Comparison of ENCODE assay signal across 8 mouse cellular contexts in the genomic region with DNA sequence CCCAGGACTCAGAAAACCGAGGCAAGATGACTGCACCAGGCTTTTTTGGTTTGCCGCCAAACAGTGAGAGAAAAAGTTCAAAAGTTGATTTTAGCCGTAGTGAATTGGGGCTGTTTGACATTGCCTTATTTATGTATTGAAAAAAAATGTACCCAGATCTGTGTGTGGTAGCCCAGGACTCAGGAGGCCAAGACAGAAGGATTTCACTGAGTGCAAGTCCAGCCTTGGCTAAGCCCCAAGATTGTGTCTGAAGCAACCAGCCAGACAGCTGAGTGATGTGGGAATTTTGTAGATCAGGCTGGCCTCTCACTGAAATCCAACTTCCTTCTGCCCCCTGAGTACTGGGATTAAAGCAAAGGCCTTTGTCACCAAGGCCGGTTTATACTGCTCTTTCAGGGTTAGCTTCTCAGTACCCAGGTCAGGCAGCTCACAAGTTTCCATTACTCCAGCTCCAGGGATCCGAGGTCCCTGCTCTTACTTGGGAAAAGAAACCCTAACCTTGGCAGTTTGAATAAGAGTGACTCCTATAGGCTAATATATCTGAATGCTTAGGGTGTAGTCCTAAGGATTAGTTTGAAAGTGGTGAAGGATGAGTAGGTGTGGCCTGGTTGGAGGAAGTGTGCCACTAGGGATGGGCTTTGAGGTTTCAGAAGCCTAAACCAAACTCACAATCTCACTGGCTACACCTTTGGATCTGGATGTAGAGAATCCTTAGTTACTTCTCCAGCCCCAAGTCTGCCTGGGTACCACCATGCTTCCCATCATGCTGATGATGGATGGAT. TPM values are rescaled to one million over a fixed set of nuclear protein-coding genes. Genes with fewer than 3 reads are reported as not detected.
DNase-seq lines count a peak whose midpoint lies in the region; ATAC-seq lines count a peak whose summit lies in the region.

No protein-coding gene starts in this region.

- ATAC-seq in embryonic facial prominence, embryonic 13.5 days (ENCODE audit: insufficient number of reproducible peaks, insufficient read depth, low FRiP score, low TSS enrichment, low read depth) = no peak
- ATAC-seq in intestine, embryonic 16.5 days = no peak
- no peak for ATAC-seq in midbrain, embryonic 13.5 days

- peak overlapping the region; percentile 78 for H3K9ac ChIP-seq in embryonic facial prominence, embryonic 13.5 days
- peak overlapping the region; percentile 79 for H3K9ac ChIP-seq in intestine, embryonic 16.5 days (ENCODE audit: low read depth, low read length)
- peak overlapping the region; percentile 88 for H3K9ac ChIP-seq in midbrain, embryonic 13.5 days (replicated peaks)

- peaks cover 16% of the 10 kb centered on the region for H3K4me1 ChIP-seq in embryonic facial prominence, embryonic 13.5 days
- H3K4me1 ChIP-seq in intestine, embryonic 16.5 days (ENCODE audit: control insufficient read depth, insufficient read depth, low read length) = peaks cover 11% of the 10 kb centered on the region
- H3K4me1 ChIP-seq in midbrain, embryonic 13.5 days (replicated peaks) = peaks cover 20% of the 10 kb centered on the region

- no peaks in the 10 kb centered on the region for H3K9me3 ChIP-seq in embryonic facial prominence, embryonic 13.5 days
- H3K9me3 ChIP-seq in intestine, embryonic 16.5 days (ENCODE audit: control insufficient read depth, low read length) = no peaks in the 10 kb centered on the region
- no peaks in the 10 kb centered on the region for H3K9me3 ChIP-seq in midbrain, embryonic 13.5 days

- no peaks in the 10 kb centered on the region for H3K27me3 ChIP-seq in embryonic facial prominence, embryonic 13.5 days
- H3K27me3 ChIP-seq in intestine, embryonic 16.5 days (replicated peaks; ENCODE audit: control insufficient read depth, insufficient read depth, low read length) = no peaks in the 10 kb centered on the region
- H3K27me3 ChIP-seq in midbrain, embryonic 13.5 days = no peaks in the 10 kb centered on the region

- DNase-seq in adrenal gland, postnatal 10 days = peak; percentile 44
- DNase-seq in adrenal gland, adult 18-20 months (ENCODE audit: low spot score in 2 of 2) = no peak
- DNase-seq in 3T3-L1 (ENCODE audit: low read depth, low spot score) = peak; percentile 71
- DNase-seq in frontal cortex, adult 2 months (ENCODE audit: extremely low spot score in 1 of 2, low spot score in 1 of 2) = no peak
- DNase-seq in c-Kit-positive CD71-positive TER-119-positive erythroid progenitor cells, embryonic 14.5 days (ENCODE audit: low spot score) = no peak

- H3K4me2 ChIP-seq in embryonic facial prominence, embryonic 13.5 days = peak overlapping the region; percentile 70
- H3K4me2 ChIP-seq in intestine, embryonic 16.5 days (ENCODE audit: low read depth, low read length) = peak overlapping the region; percentile 58
- peak overlapping the region; percentile 58 for H3K4me2 ChIP-seq in midbrain, embryonic 13.5 days (replicated peaks)

- peaks cover 26% of the 10 kb centered on the region for H3K36me3 ChIP-seq in embryonic facial prominence, embryonic 13.5 days
- H3K36me3 ChIP-seq in intestine, embryonic 16.5 days (ENCODE audit: control insufficient read depth, insufficient read depth, low read length) = peaks cover 5% of the 10 kb centered on the region
- peaks cover 28% of the 10 kb centered on the region for H3K36me3 ChIP-seq in midbrain, embryonic 13.5 days

- 42% methylated on average over 5 of the region's 5 CpGs for WGBS in embryonic facial prominence, embryonic 13.5 days
- WGBS in intestine, embryonic 16.5 days = 39% methylated on average over 5 of the region's 5 CpGs
- WGBS in midbrain, embryonic 13.5 days = 42% methylated on average over 5 of the region's 5 CpGs

- peak overlapping the region; percentile 87; the same call in 1 of the 2 replicates for H3K27ac ChIP-seq in embryonic facial prominence, embryonic 13.5 days
- H3K27ac ChIP-seq in intestine, embryonic 16.5 days (ENCODE audit: low read length) = no peak overlapping the region
- H3K27ac ChIP-seq in midbrain, embryonic 13.5 days = 0 out of 2 replicates have a peak overlapping the region, but pooled peaks have one; percentile 89

- peak overlapping the region; percentile 62 for H3K4me3 ChIP-seq in embryonic facial prominence, embryonic 13.5 days
- H3K4me3 ChIP-seq in intestine, embryonic 16.5 days (ENCODE audit: low read length) = peak overlapping the region; percentile 73
- peak overlapping the region; percentile 74 for H3K4me3 ChIP-seq in midbrain, embryonic 13.5 days (replicated peaks)

RNA-seq across cellular contexts. Expression of gene Vhl, which starts 1.4 kb away (rescaled TPM):
- total RNA-seq in adrenal gland, postnatal 10 days (2021) = 10 to 100 TPM; 24.7 to 26.3 TPM
- 10 to 100 TPM; 20.9 to 21.4 TPM for total RNA-seq in adrenal gland, adult 18-20 months (2021)
- 48.0 and 50.0 TPM in 2 replicates for polyA plus RNA-seq in embryonic facial prominence, embryonic 13.5 days (2015; fragmentation: Nextera tagmentation; extraction: Ambion mirVana)
- polyA plus RNA-seq in intestine, embryonic 16.5 days (2015; fragmentation: Nextera tagmentation; extraction: Ambion mirVana) = 27.5 and 30.5 TPM in 2 replicates
- polyA plus RNA-seq in midbrain, embryonic 13.5 days (2015; fragmentation: Nextera tagmentation; extraction: Ambion mirVana) = 60.2 and 60.6 TPM in 2 replicates
- polyA plus RNA-seq in frontal cortex, adult 2 months (2012; rRNA removed) = 49.0 and 51.4 TPM in 2 replicates

RNA-seq across cellular contexts. Expression of gene Irak2, which starts 13.1 kb away (rescaled TPM):
- total RNA-seq in adrenal gland, postnatal 10 days (2021) = 10 to 100 TPM; 15.8 to 23.3 TPM
- 10 to 100 TPM; 17.1 to 51.5 TPM for total RNA-seq in adrenal gland, adult 18-20 months (2021)
- polyA plus RNA-seq in embryonic facial prominence, embryonic 13.5 days (2015; fragmentation: Nextera tagmentation; extraction: Ambion mirVana) = 2.4 and 2.8 TPM in 2 replicates
- polyA plus RNA-seq in intestine, embryonic 16.5 days (2015; fragmentation: Nextera tagmentation; extraction: Ambion mirVana) = 15.4 and 19.8 TPM in 2 replicates
- polyA plus RNA-seq in midbrain, embryonic 13.5 days (2015; fragmentation: Nextera tagmentation; extraction: Ambion mirVana) = 0.99 and 1.3 TPM in 2 replicates
- polyA plus RNA-seq in frontal cortex, adult 2 months (2012; rRNA removed) = 31.3 and 34.9 TPM in 2 replicates

RNA-seq across cellular contexts. Expression of gene Brk1, which starts 20.6 kb away (rescaled TPM):
- 100 to 1,000 TPM; 139 to 159 TPM for total RNA-seq in adrenal gland, postnatal 10 days (2021)
- 100 to 1,000 TPM; 150 to 205 TPM for total RNA-seq in adrenal gland, adult 18-20 months (2021)
- polyA plus RNA-seq in embryonic facial prominence, embryonic 13.5 days (2015; fragmentation: Nextera tagmentation; extraction: Ambion mirVana) = 233 and 240 TPM in 2 replicates
- 185 and 199 TPM in 2 replicates for polyA plus RNA-seq in intestine, embryonic 16.5 days (2015; fragmentation: Nextera tagmentation; extraction: Ambion mirVana)
- polyA plus RNA-seq in midbrain, embryonic 13.5 days (2015; fragmentation: Nextera tagmentation; extraction: Ambion mirVana) = 227 and 229 TPM in 2 replicates
- polyA plus RNA-seq in frontal cortex, adult 2 months (2012; rRNA removed) = 371 and 428 TPM in 2 replicates

RNA-seq across cellular contexts. Expression of gene Fancd2os, which starts 24.7 kb away (rescaled TPM):
- not detected for total RNA-seq in adrenal gland, postnatal 10 days (2021)
- not detected for total RNA-seq in adrenal gland, adult 18-20 months (2021)
- polyA plus RNA-seq in embryonic facial prominence, embryonic 13.5 days (2015; fragmentation: Nextera tagmentation; extraction: Ambion mirVana) = not detected in 2 replicates
- 0.20 TPM in 1 of 2 replicates, not detected in the other for polyA plus RNA-seq in intestine, embryonic 16.5 days (2015; fragmentation: Nextera tagmentation; extraction: Ambion mirVana)
- not detected in 2 replicates for polyA plus RNA-seq in midbrain, embryonic 13.5 days (2015; fragmentation: Nextera tagmentation; extraction: Ambion mirVana)
- 0.18 TPM in 1 of 2 replicates, not detected in the other for polyA plus RNA-seq in frontal cortex, adult 2 months (2012; rRNA removed)

Comparison
In these comparisons a context has a peak if more than half of its experiments do, and no peak if none do; other contexts are left out.
1. DNase-seq: peak in adrenal gland, postnatal 10 days (single experiment) and 3T3-L1 (single experiment); none in adrenal gland, adult 18-20 months (0 of 2), frontal cortex, adult 2 months (0 of 2) and c-Kit-positive CD71-positive TER-119-positive erythroid progenitor cells, embryonic 14.5 days (single experiment).
2. Peak in every context shown above with its lines, with median percentiles within 50 percentile points of each other: H3K4me2 ChIP-seq, H3K4me3 ChIP-seq and H3K9ac ChIP-seq.